Mouse (Mus musculus): ENCODE data around the gene Irgm1.

DNA sequence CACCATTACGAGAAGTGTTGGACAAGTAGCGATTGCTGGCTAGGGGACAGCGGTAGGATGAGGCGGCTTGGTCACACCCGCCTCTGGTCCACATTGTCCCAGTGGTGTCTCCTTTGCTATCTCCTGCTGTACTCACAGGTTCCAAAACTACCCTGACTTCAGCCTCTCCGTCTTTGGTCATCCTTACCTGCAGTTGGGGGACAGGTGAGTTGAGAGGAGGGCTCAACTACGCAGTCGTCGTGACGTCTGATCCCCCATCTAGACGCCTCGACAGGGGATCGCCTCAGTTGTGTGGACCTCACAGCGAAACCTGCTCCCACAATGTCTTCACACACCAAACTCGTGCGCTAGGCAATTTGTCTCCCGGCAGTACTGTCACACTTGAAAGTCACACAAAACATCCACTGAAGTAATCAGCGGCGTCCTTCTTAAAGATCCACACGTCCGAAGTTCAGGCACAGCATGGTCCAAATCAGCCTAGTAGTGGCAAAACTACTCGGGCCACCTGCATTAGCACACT is 47.1 kb downstream of the Irgm1 start:
- TF ChIP-seq MAFK (IDR thresholded peaks at IDR 0.05; ENCODE audit: insufficient read depth, low read depth, low read length) (no peak), HCFC1 (IDR thresholded peaks at IDR 0.05; ENCODE audit: borderline replicate concordance, insufficient read depth, low read length) (no peak), ZC3H11A (IDR thresholded peaks at IDR 0.05; ENCODE audit: borderline replicate concordance, low read depth, low read length) (no peak), CHD2 (IDR thresholded peaks at IDR 0.05; ENCODE audit: low read depth, low read length) (no peak), ZNF384 (IDR thresholded peaks at IDR 0.05; ENCODE audit: low read depth, low read length) (no peak)
